Mouse (Mus musculus) brain, embryonic 14.5 days (tissue): ENCODE results near the gene Ddx11.

Experiments
- CTCF ChIP-seq: fragments of 200-500 bp; IDR thresholded peaks from 2 replicates; pipeline ENCODE4 v1.5.1; 2012; ENCODE audit warnings: inconsistent platforms, mild to moderate bottlenecking, moderate library complexity, borderline replicate concordance; ENCODE audit not compliant: insufficient read depth, insufficient read length; ENCODE audit errors: extremely low read depth
- POLR2A ChIP-seq: fragments of 200-500 bp; IDR thresholded peaks from 2 replicates; pipeline ENCODE4 v1.6.1; 2012; ENCODE audit warnings: mild to moderate bottlenecking, inconsistent platforms, borderline replicate concordance; ENCODE audit not compliant: poor library complexity, insufficient read depth, insufficient read length, severe bottlenecking; ENCODE audit errors: extremely low read depth

- TF ChIP-seq POLR2A: no peak
- peak; percentile 18; the same call in 1 of the 2 replicates for TF ChIP-seq CTCF
Measured at GRCm38 (mm10) chr17:66131212-66131611, 7.9 kb downstream of the Ddx11 start.
